8 mouse cellular contexts compared by ENCODE assay signal in genomic region chr5:124444661-124445561, GRCm38 (mm10). TPM values are rescaled to one million over a fixed set of nuclear protein-coding genes. Genes with fewer than 3 reads are reported as not detected.
DNase-seq lines count a peak whose midpoint lies in the region; ATAC-seq and TF ChIP-seq lines count a peak whose summit lies in the region.

No protein-coding gene starts in this region.

- TF ChIP-seq EP300 in ES-Bruce4 (IDR thresholded peaks at IDR 0.05; ENCODE audit: insufficient read depth, low read depth, low read length), result no peak

- H3K27me3 ChIP-seq in ES-Bruce4 (ENCODE audit: control insufficient read depth, insufficient read depth, low read length, poor library complexity, severe bottlenecking), result no peaks in the 10 kb centered on the region
- H3K27me3 ChIP-seq in heart, embryonic 15.5 days, result no peaks in the 10 kb centered on the region
- no peaks in the 10 kb centered on the region for H3K27me3 ChIP-seq in lung, embryonic 15.5 days

- peaks cover 28% of the 10 kb centered on the region for H3K36me3 ChIP-seq in ES-Bruce4 (ENCODE audit: control insufficient read depth, insufficient read depth, low read length, poor library complexity, severe bottlenecking)
- peaks cover 26% of the 10 kb centered on the region for H3K36me3 ChIP-seq in heart, embryonic 15.5 days
- H3K36me3 ChIP-seq in lung, embryonic 15.5 days, result peaks cover 25% of the 10 kb centered on the region

- H3K27ac ChIP-seq in ES-Bruce4 (ENCODE audit: insufficient read depth, low read length), result peak overlapping the region; percentile 85
- peak overlapping the region; percentile 81 for H3K27ac ChIP-seq in bone marrow macrophage, adult 2 months (ENCODE audit: insufficient read depth, low read depth, low read length)
- peak overlapping the region; percentile 93 for H3K27ac ChIP-seq in heart, embryonic 15.5 days
- peak overlapping the region; percentile 90 for H3K27ac ChIP-seq in lung, embryonic 15.5 days

- 3% methylated on average over 45 of the region's 66 CpGs for WGBS in heart, embryonic 15.5 days
- 3% methylated on average over 64 of the region's 66 CpGs for WGBS in lung, embryonic 15.5 days

- H3K4me1 ChIP-seq in ES-Bruce4 (ENCODE audit: control insufficient read depth, insufficient read depth, low read length), result peaks cover 2% of the 10 kb centered on the region
- H3K4me1 ChIP-seq in bone marrow macrophage, adult 2 months (ENCODE audit: control insufficient read depth, insufficient read depth, low read length), result peaks cover 34% of the 10 kb centered on the region
- H3K4me1 ChIP-seq in heart, embryonic 15.5 days (replicated peaks), result peaks cover 45% of the 10 kb centered on the region
- peaks cover 31% of the 10 kb centered on the region for H3K4me1 ChIP-seq in lung, embryonic 15.5 days

- no peak for TF ChIP-seq POLR2A in ES-Bruce4 (IDR thresholded peaks at IDR 0.05; ENCODE audit: insufficient read depth, low read length)
- peak; percentile 15; the same call in 1 of the 2 replicates for TF ChIP-seq POLR2A in bone marrow macrophage, adult 2 months (IDR thresholded peaks at IDR 0.05; ENCODE audit: borderline replicate concordance, low read depth, low read length)

- peak overlapping the region; percentile 90 for H3K4me2 ChIP-seq in heart, embryonic 15.5 days
- H3K4me2 ChIP-seq in lung, embryonic 15.5 days, result peak overlapping the region; percentile 93

- no peak for TF ChIP-seq CTCF in ES-Bruce4 (IDR thresholded peaks at IDR 0.05; ENCODE audit: low read depth, low read length)
- TF ChIP-seq CTCF in bone marrow macrophage, adult 2 months (IDR thresholded peaks at IDR 0.05; ENCODE audit: low read depth, low read length), result no peak

- peak overlapping the region; percentile 98 for H3K9ac ChIP-seq in ES-Bruce4 (ENCODE audit: low read depth, poor library complexity, severe bottlenecking)
- peak overlapping the region; percentile 95 for H3K9ac ChIP-seq in heart, embryonic 15.5 days
- H3K9ac ChIP-seq in lung, embryonic 15.5 days, result peak overlapping the region; percentile 83

- H3K4me3 ChIP-seq in ES-Bruce4 (ENCODE audit: low read depth, low read length), result peak overlapping the region; percentile 88
- peak overlapping the region; percentile 82 for H3K4me3 ChIP-seq in bone marrow macrophage, adult 2 months (ENCODE audit: insufficient read depth, low read length)
- H3K4me3 ChIP-seq in heart, embryonic 15.5 days, result peak overlapping the region; percentile 94
- peak overlapping the region; percentile 89 for H3K4me3 ChIP-seq in lung, embryonic 15.5 days

- ATAC-seq in erythroblast, adult 5-6 weeks (replicated peaks; ENCODE audit: low FRiP score, poor library complexity, severe bottlenecking), result peak; percentile 54
- peak; percentile 86 for ATAC-seq in heart, embryonic 15.5 days (replicated peaks; ENCODE audit: insufficient number of reproducible peaks, insufficient read depth, low FRiP score, low read depth)
- ATAC-seq in lung, embryonic 15.5 days (ENCODE audit: borderline replicate concordance, extremely low read depth, low FRiP score, low TSS enrichment), result peak; percentile 90

- DNase-seq in kidney, postnatal 14 days, result peak; percentile 89
- peak; percentile 60 for DNase-seq in retina, adult 2 months (ENCODE audit: low read depth, low spot score)
- peak; percentile 88 for DNase-seq in thymus, postnatal 4 days

- no peaks in the 10 kb centered on the region for H3K9me3 ChIP-seq in ES-Bruce4 (replicated peaks; ENCODE audit: control insufficient read depth, insufficient read depth, low read length, poor library complexity, severe bottlenecking)
- H3K9me3 ChIP-seq in heart, embryonic 15.5 days (replicated peaks), result no peaks in the 10 kb centered on the region
- H3K9me3 ChIP-seq in lung, embryonic 15.5 days, result no peaks in the 10 kb centered on the region

RNA-seq across cellular contexts. Expression of gene Kmt5a, which starts 5.2 kb away (rescaled TPM):
- 166 and 187 TPM in 2 replicates for polyA plus RNA-seq in ES-Bruce4 (2011; ENCODE audit: insufficient read depth, insufficient read length, low read depth, missing spikeins)
- 49.2 and 58.6 TPM in 2 replicates for polyA plus RNA-seq in bone marrow macrophage, adult 2 months (2012; ENCODE audit: insufficient read depth, insufficient read length, missing spikeins)
- total RNA-seq in erythroblast, adult 5-6 weeks (2015; ENCODE audit: low replicate concordance), result 89.3 and 92.4 TPM in 2 replicates
- 105 and 107 TPM in 2 replicates for total RNA-seq in erythroblast, adult 5-6 weeks (2017; ENCODE audit: low replicate concordance)
- 63.3 and 74.6 TPM in 2 replicates for polyA plus RNA-seq in heart, embryonic 15.5 days (2015; fragmentation: Nextera tagmentation; extraction: Ambion mirVana)
- polyA plus RNA-seq in lung, embryonic 15.5 days (2015; fragmentation: Nextera tagmentation; extraction: Ambion mirVana), result 59.8 and 61.3 TPM in 2 replicates

RNA-seq across cellular contexts. Expression of gene Sbno1, which starts 19.1 kb away (rescaled TPM):
- polyA plus RNA-seq in ES-Bruce4 (2011; ENCODE audit: insufficient read depth, insufficient read length, low read depth, missing spikeins), result 177 and 189 TPM in 2 replicates
- 57.5 and 59.2 TPM in 2 replicates for polyA plus RNA-seq in bone marrow macrophage, adult 2 months (2012; ENCODE audit: insufficient read depth, insufficient read length, missing spikeins)
- total RNA-seq in erythroblast, adult 5-6 weeks (2015; ENCODE audit: low replicate concordance), result 23.4 and 29.4 TPM in 2 replicates
- 30.7 and 71.1 TPM in 2 replicates for total RNA-seq in erythroblast, adult 5-6 weeks (2017; ENCODE audit: low replicate concordance)
- 57.8 and 65.5 TPM in 2 replicates for polyA plus RNA-seq in heart, embryonic 15.5 days (2015; fragmentation: Nextera tagmentation; extraction: Ambion mirVana)
- polyA plus RNA-seq in lung, embryonic 15.5 days (2015; fragmentation: Nextera tagmentation; extraction: Ambion mirVana), result 74.7 and 80.3 TPM in 2 replicates

RNA-seq across cellular contexts. Expression of gene Rilpl2, which starts 33.3 kb away (rescaled TPM):
- polyA plus RNA-seq in ES-Bruce4 (2011; ENCODE audit: insufficient read depth, insufficient read length, low read depth, missing spikeins), result 4.7 and 6.3 TPM in 2 replicates
- 106 and 113 TPM in 2 replicates for polyA plus RNA-seq in bone marrow macrophage, adult 2 months (2012; ENCODE audit: insufficient read depth, insufficient read length, missing spikeins)
- total RNA-seq in erythroblast, adult 5-6 weeks (2015; ENCODE audit: low replicate concordance), result 9.4 and 19.0 TPM in 2 replicates
- total RNA-seq in erythroblast, adult 5-6 weeks (2017; ENCODE audit: low replicate concordance), result 13.1 and 13.4 TPM in 2 replicates
- polyA plus RNA-seq in heart, embryonic 15.5 days (2015; fragmentation: Nextera tagmentation; extraction: Ambion mirVana), result 15.0 and 20.9 TPM in 2 replicates
- polyA plus RNA-seq in lung, embryonic 15.5 days (2015; fragmentation: Nextera tagmentation; extraction: Ambion mirVana), result 31.4 and 31.7 TPM in 2 replicates

RNA-seq across cellular contexts. Expression of gene Snrnp35, which starts 38.0 kb away (rescaled TPM):
- polyA plus RNA-seq in ES-Bruce4 (2011; ENCODE audit: insufficient read depth, insufficient read length, low read depth, missing spikeins), result 27.1 and 28.6 TPM in 2 replicates
- polyA plus RNA-seq in bone marrow macrophage, adult 2 months (2012; ENCODE audit: insufficient read depth, insufficient read length, missing spikeins), result 20.5 and 21.6 TPM in 2 replicates
- total RNA-seq in erythroblast, adult 5-6 weeks (2015; ENCODE audit: low replicate concordance), result 3.8 TPM in 1 of 2 replicates, not detected in the other
- total RNA-seq in erythroblast, adult 5-6 weeks (2017; ENCODE audit: low replicate concordance), result 6.0 and 6.8 TPM in 2 replicates
- polyA plus RNA-seq in heart, embryonic 15.5 days (2015; fragmentation: Nextera tagmentation; extraction: Ambion mirVana), result 19.2 and 20.7 TPM in 2 replicates
- 25.3 and 26.5 TPM in 2 replicates for polyA plus RNA-seq in lung, embryonic 15.5 days (2015; fragmentation: Nextera tagmentation; extraction: Ambion mirVana)

Comparison
In these comparisons a context has a peak if more than half of its experiments do, and no peak if none do; other contexts are left out.
1. Peak in every context shown above with its lines: DNase-seq, ATAC-seq, H3K4me3 ChIP-seq and H3K27ac ChIP-seq.